Mouse (Mus musculus): ENCODE data around the gene Vmn1r21. TPM values are rescaled to one million over a fixed set of nuclear protein-coding genes. Genes with fewer than 3 reads are reported as not detected.

The Vmn1r21 gene
- total RNA-seq, 2 experiments from 2014 or later = not detected

Other genes starting within 250 kb of the Vmn1r21 start
- gene Pyurf, start 158.3 kb downstream of the Vmn1r21 start, total RNA-seq (2021) = 10 to 100 TPM; 13.6 to 14.4 TPM
- gene Lancl2, start 147.8 kb downstream of the Vmn1r21 start, total RNA-seq (2021) = 1 to 10 TPM; 8.1 to 8.5 TPM
- 1 to 10 TPM; 5.1 to 7.5 TPM for gene Vopp1, start 25.2 kb downstream of the Vmn1r21 start, total RNA-seq (2021)
- not detected for gene Vmn1r22, start 57.7 kb upstream of the Vmn1r21 start, total RNA-seq (2021)
- not detected for gene Vmn1r23, start 76.5 kb upstream of the Vmn1r21 start, total RNA-seq (2021)
- not detected for gene Vmn1r24, start 111.2 kb upstream of the Vmn1r21 start, total RNA-seq (2021)
- gene Vmn1r25, start 130.5 kb upstream of the Vmn1r21 start, total RNA-seq (2021) = not detected
- not detected for gene Vmn1r26, start 164.8 kb upstream of the Vmn1r21 start, total RNA-seq (2021)